ENCODE assay signal across 8 mouse cellular contexts in genomic region chr3:64842299-64842698, GRCm38 (mm10). TPM values are rescaled to one million over a fixed set of nuclear protein-coding genes. Genes with fewer than 3 reads are reported as not detected.
DNase-seq lines count a peak whose midpoint lies in the region; ATAC-seq and TF ChIP-seq lines count a peak whose summit lies in the region.

No protein-coding gene starts in this region.

- no peaks in the 10 kb centered on the region for H3K36me3 ChIP-seq in heart, postnatal 0 days (replicated peaks; ENCODE audit: control insufficient read depth, insufficient read depth, low read length)

- no peak overlapping the region for H3K9ac ChIP-seq in heart, postnatal 0 days (replicated peaks; ENCODE audit: low read depth, low read length)

- no peaks in the 10 kb centered on the region for H3K9me3 ChIP-seq in heart, postnatal 0 days (replicated peaks; ENCODE audit: control insufficient read depth, low read length)

- no peak overlapping the region for H3K4me2 ChIP-seq in heart, postnatal 0 days (ENCODE audit: low read depth, low read length)

- TF ChIP-seq EP300 in heart, postnatal 0 days (IDR thresholded peaks at IDR 0.05; ENCODE audit: low read depth): no peak

- no peaks in the 10 kb centered on the region for H3K4me1 ChIP-seq in heart, postnatal 0 days (ENCODE audit: control insufficient read depth, insufficient read depth)
- H3K4me1 ChIP-seq in cerebellum, adult 2 months (ENCODE audit: control insufficient read depth, insufficient read depth, low read length): no peaks in the 10 kb centered on the region

- ATAC-seq in heart, postnatal 0 days (ENCODE audit: insufficient read depth, low read depth): no peak
- ATAC-seq in frontal cortex, adult (ENCODE audit: low TSS enrichment): peak; percentile 92
- peak; percentile 57; the same call in 1 of the 2 replicates for ATAC-seq in megakaryocyte, adult 5-6 weeks (ENCODE audit: poor library complexity, severe bottlenecking)

- no peak for TF ChIP-seq POLR2A in cerebellum, adult 2 months (IDR thresholded peaks at IDR 0.05; ENCODE audit: borderline replicate concordance, insufficient read depth, low read length)

- peak; percentile 73 for TF ChIP-seq CTCF in heart, postnatal 0 days (IDR thresholded peaks at IDR 0.05; ENCODE audit: low read depth)
- TF ChIP-seq CTCF in cerebellum, adult 2 months (IDR thresholded peaks at IDR 0.05; ENCODE audit: borderline replicate concordance, insufficient read depth, low read depth, low read length): peak; percentile 71
- peak; percentile 84 for TF ChIP-seq CTCF in layer of hippocampus, adult 2 months (conservative IDR thresholded peaks at IDR 0.05)

- H3K27ac ChIP-seq in heart, postnatal 0 days (ENCODE audit: low read depth): no peak overlapping the region
- no peak overlapping the region for H3K27ac ChIP-seq in cerebellum, adult 2 months (ENCODE audit: insufficient read depth, low read length)
- H3K27ac ChIP-seq in layer of hippocampus, adult 2 months: no peak overlapping the region

- H3K27me3 ChIP-seq in heart, postnatal 0 days (ENCODE audit: control insufficient read depth, insufficient read depth, low read length): no peaks in the 10 kb centered on the region
- no peaks in the 10 kb centered on the region for H3K27me3 ChIP-seq in cerebellum, adult 2 months (ENCODE audit: control insufficient read depth, insufficient read depth, low read length)

- H3K4me3 ChIP-seq in heart, postnatal 0 days (ENCODE audit: low read depth, low read length): no peak overlapping the region
- H3K4me3 ChIP-seq in cerebellum, adult 2 months (replicated peaks; ENCODE audit: insufficient read depth, low read depth, low read length): no peak overlapping the region
- H3K4me3 ChIP-seq in layer of hippocampus, adult 2 months: no peak overlapping the region

- 3% methylated on average over 4 of the region's 4 CpGs for WGBS in heart, postnatal 0 days
- WGBS in cerebellum, adult 2 months: 9% methylated on average over 4 of the region's 4 CpGs

- peak; percentile 46 for DNase-seq in heart, postnatal 0 days (ENCODE audit: low spot score)
- no peak for DNase-seq in heart, adult 9 months (ENCODE audit: low spot score in 2 of 2)
- DNase-seq in ES-CJ7 (ENCODE audit: low read depth, low spot score): peak; percentile 62
- peak; percentile 22 to 33 for DNase-seq in cerebellum, adult 2 months
- DNase-seq in layer of hippocampus, adult 2 months (ENCODE audit: low spot score in 2 of 2): peak; percentile 19 to 66
- DNase-seq in telencephalon, adult 2 months (ENCODE audit: low read depth, low spot score): peak; percentile 9

RNA-seq across cellular contexts. Expression of gene Vmn2r7, which starts 2.3 kb away (rescaled TPM):
- total RNA-seq in heart, postnatal 0 days (2014; rRNA removed; ENCODE audit: low replicate concordance): not detected in 2 replicates
- not detected in 2 replicates for polyA plus RNA-seq in heart, postnatal 0 days (2015; fragmentation: Nextera tagmentation; extraction: Ambion mirVana)
- polyA plus RNA-seq in cerebellum, adult 2 months (2012; rRNA removed): 0.13 and 0.24 TPM in 2 replicates
- total RNA-seq in layer of hippocampus, adult 2 months (2021): not detected
- total RNA-seq in megakaryocyte, adult 5-6 weeks (2015): not detected in 2 replicates
- total RNA-seq in megakaryocyte, adult 5-6 weeks (2017): 0.11 TPM in 1 of 2 replicates, not detected in the other

Comparison
In these comparisons a context has a peak if more than half of its experiments do, and no peak if none do; other contexts are left out.
1. DNase-seq: peak in heart, postnatal 0 days (single experiment), ES-CJ7 (single experiment), cerebellum, adult 2 months (2 of 2), layer of hippocampus, adult 2 months (2 of 2) and telencephalon, adult 2 months (single experiment); none in heart, adult 9 months (0 of 2).
2. Peak in every context shown above with its lines, with median percentiles within 50 percentile points of each other: CTCF ChIP-seq.